Mouse (Mus musculus) stomach, postnatal 0 days (tissue): ENCODE measurements around the gene Upk2. TPM values are rescaled to one million over a fixed set of nuclear protein-coding genes. Genes with fewer than 3 reads are reported as not detected.
A peak's percentile ranks its signal among the peaks of the same experiment; 100 is the strongest.

Experiments
- ATAC-seq: fragments of 200-750 bp; cut with Nextera tagmentation; 2 replicates; pipeline ENCODE4 v1.8.0; 2017; ENCODE audit not compliant: low FRiP score, low TSS enrichment
- DNase-seq: peaks from one replicate; pipeline ENCODE4 v3.0.0-alpha.2; 2016; ENCODE audit warnings: low spot score
- H3K27ac ChIP-seq: fragments of 300-500 bp; sonication (generic); replicated peaks from 2 replicates; pipeline ENCODE4 v1.5.1; 2014; ENCODE audit warnings: mild to moderate bottlenecking, control low read depth
- H3K27me3 ChIP-seq: fragments of 300-500 bp; sonication (generic); 2 replicates; pipeline ENCODE4 v1.6.1; 2014; ENCODE audit warnings: low read length; ENCODE audit not compliant: control insufficient read depth, insufficient read depth
- H3K36me3 ChIP-seq: fragments of 300-500 bp; sonication (generic); 2 replicates; pipeline ENCODE4 v1.6.1; 2014; ENCODE audit warnings: low read length, mixed read lengths; ENCODE audit not compliant: control insufficient read depth, insufficient read depth
- H3K4me1 ChIP-seq: fragments of 300-500 bp; sonication (generic); replicated peaks from 2 replicates; pipeline ENCODE4 v1.6.1; 2014; ENCODE audit warnings: antibody characterized with exemption; ENCODE audit not compliant: control insufficient read depth, insufficient read depth
- H3K4me2 ChIP-seq: fragments of 300-500 bp; sonication (generic); replicated peaks from 2 replicates; pipeline ENCODE4 v1.6.1; 2014; ENCODE audit warnings: low read depth, mild to moderate bottlenecking, control low read depth, moderate library complexity
- H3K4me3 ChIP-seq: fragments of 300-500 bp; sonication (generic); 2 replicates; pipeline ENCODE4 v1.5.1; 2014; ENCODE audit warnings: low read depth, low read length, control low read depth
- H3K9ac ChIP-seq: fragments of 300-500 bp; sonication (generic); 2 replicates; pipeline ENCODE4 v1.6.1; 2014; ENCODE audit warnings: mild to moderate bottlenecking, low read length, control low read depth, mixed read lengths
- H3K9me3 ChIP-seq: fragments of 300-500 bp; sonication (generic); 2 replicates; pipeline ENCODE4 v1.6.1; 2016; ENCODE audit warnings: low read length; ENCODE audit not compliant: control insufficient read depth
- CTCF ChIP-seq: IDR thresholded peaks from 2 replicates; pipeline ENCODE4 v1.5.1; 2016; ENCODE audit warnings: antibody characterized with exemption, low read depth, mild to moderate bottlenecking, moderate library complexity
- EP300 ChIP-seq: optimal IDR thresholded peaks from 2 replicates; pipeline ENCODE3; 2016; ENCODE audit warnings: antibody characterized with exemption
- WGBS: fragments of 180-500 bp; shearing (Covaris S2); extraction: QIAGEN DNeasy Blood & Tissue Kit; methylation state at CpG from one replicate; pipeline ENCODE4 v1.1.7; 2014; 5-methylcytosine and 5-hydroxymethylcytosine counted together
- polyA plus RNA-seq: library from polyadenylated mRNA; unstranded; fragments of >200 nt; fragmentation: Nextera tagmentation; extraction: Ambion mirVana; gene quantifications from 2 replicates; pipeline ENCODE4 v1.2.1, GENCODE M21; 2015

Gene Upk2
- polyA plus RNA-seq, 1 experiment from 2014 or later: 5.4 TPM

GRCm38 (mm10) chr9:44478959-44479605 lies 24.3 kb upstream of the Upk2 start:
- peak overlapping the region; percentile 68 for H3K9ac ChIP-seq
- H3K36me3 ChIP-seq: no peaks in the 10 kb centered on the region
- TF ChIP-seq CTCF: peak; percentile 43
- no peak for TF ChIP-seq EP300
- no peaks in the 10 kb centered on the region for H3K27me3 ChIP-seq
- H3K27ac ChIP-seq: peak overlapping the region; percentile 98
- H3K4me3 ChIP-seq: peak overlapping the region; percentile 75
- WGBS: under 1% methylated on average over 28 of the region's 29 CpGs
- H3K4me2 ChIP-seq: peak overlapping the region; percentile 95
- ATAC-seq (peak; percentile 49), DNase-seq (peak; percentile 88)
- no peaks in the 10 kb centered on the region for H3K9me3 ChIP-seq
- no peaks in the 10 kb centered on the region for H3K4me1 ChIP-seq

- WGBS: 0% methylated on average over 23 of the region's 27 CpGs
- DNase-seq (peak; percentile 91), ATAC-seq (peak; percentile 62)
- no peak for TF ChIP-seq CTCF
- TF ChIP-seq EP300: no peak
- no peaks in the 10 kb centered on the region for H3K27me3 ChIP-seq
- peak overlapping the region; percentile 98 for H3K27ac ChIP-seq
- H3K9ac ChIP-seq: peak overlapping the region; percentile 68
- H3K4me1 ChIP-seq: no peaks in the 10 kb centered on the region
- H3K4me2 ChIP-seq: peak overlapping the region; percentile 95
- H3K4me3 ChIP-seq: peak overlapping the region; percentile 75
- no peaks in the 10 kb centered on the region for H3K9me3 ChIP-seq
- H3K36me3 ChIP-seq: no peaks in the 10 kb centered on the region
Observed at GRCm38 (mm10) chr9:44478229-44478921, 23.6 kb upstream of the Upk2 start.

DNA sequence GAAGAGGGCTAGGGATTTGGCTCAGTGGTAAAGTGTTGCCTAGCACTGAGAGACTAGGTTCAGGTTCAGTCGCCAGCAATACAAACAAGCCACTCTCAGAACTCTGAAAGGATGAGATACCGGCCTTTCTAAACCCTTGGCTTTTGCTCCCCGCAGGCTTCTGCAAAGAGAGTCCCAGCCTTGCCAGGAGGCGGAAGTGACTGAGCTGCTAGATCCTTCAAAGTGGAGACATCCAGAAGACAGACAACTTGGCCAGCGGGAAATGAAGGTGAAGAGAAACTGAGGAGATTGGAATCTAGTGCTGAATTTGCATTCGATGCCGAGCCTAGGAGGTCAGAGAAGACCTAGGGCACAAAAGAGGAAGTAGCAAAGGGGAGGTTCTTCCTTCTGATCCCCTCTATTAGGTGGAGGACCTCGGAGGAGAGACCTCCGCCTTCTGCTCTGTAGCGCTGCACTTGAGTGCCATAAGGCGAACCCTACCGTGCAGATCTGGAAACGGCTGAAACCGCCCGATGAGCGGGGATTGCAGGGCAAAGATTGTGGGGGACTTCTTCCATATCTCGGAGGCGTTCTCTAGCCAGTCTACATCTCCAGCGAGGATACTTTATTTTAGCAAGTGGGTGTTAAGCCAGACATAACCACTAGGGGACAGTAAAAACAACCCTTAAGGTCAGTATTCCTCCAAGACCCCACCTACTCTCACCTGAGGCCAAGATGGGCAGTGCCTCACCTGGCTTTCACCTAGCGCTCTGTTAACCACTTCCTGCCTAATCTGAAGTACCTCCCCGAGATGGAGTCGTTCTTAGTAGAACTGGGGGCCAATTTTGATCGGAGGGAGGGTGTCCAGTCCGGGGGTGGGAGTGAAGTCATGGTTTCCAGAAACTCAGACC lies 22.8 kb upstream of the Upk2 start:
- H3K36me3 ChIP-seq: no peaks in the 10 kb centered on the region
- 6% methylated on average over 24 of the region's 24 CpGs for WGBS
- H3K9me3 ChIP-seq: no peaks in the 10 kb centered on the region
- peak overlapping the region; percentile 95 for H3K4me2 ChIP-seq
- H3K4me3 ChIP-seq: peak overlapping the region; percentile 75
- no peaks in the 10 kb centered on the region for H3K4me1 ChIP-seq
- H3K9ac ChIP-seq: peak overlapping the region; percentile 68
- H3K27me3 ChIP-seq: no peaks in the 10 kb centered on the region
- H3K27ac ChIP-seq: peak overlapping the region; percentile 98
- DNase-seq (peak; percentile 83), ATAC-seq (peak; percentile 62)
- TF ChIP-seq EP300: no peak
- TF ChIP-seq CTCF: peak; percentile 92

DNA sequence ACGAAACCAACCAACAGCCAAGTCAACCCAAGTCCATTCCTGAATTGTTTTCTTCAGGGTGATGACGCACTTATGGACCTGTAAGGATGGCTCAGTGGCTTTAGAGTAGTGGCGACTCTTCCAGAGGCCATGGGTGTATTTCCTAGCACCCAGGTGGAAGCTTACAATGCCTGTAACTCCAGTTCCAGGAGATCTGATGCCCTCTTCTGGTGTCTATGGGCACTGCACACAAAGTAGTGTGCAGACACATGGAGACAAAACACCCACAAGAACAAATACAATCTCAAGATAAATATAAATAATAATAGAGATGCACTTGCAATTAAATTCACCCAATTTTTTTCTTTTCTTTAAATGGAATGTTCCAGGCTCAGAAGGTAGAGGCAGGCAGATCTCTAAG lies 21.2 kb upstream of the Upk2 start:
- Histone ChIP-seq H3K4me1 (no peaks in the 10 kb centered on the region), H3K4me3 (no peak overlapping the region), H3K9me3 (no peaks in the 10 kb centered on the region), H3K27ac (no peak overlapping the region), H3K36me3 (no peaks in the 10 kb centered on the region), H3K4me2 (no peak overlapping the region), H3K9ac (no peak overlapping the region), H3K27me3 (no peaks in the 10 kb centered on the region)
- peak; percentile 55 for TF ChIP-seq CTCF
- TF ChIP-seq EP300: no peak
- no peak for DNase-seq
- 95% methylated on average over 3 of the region's 3 CpGs for WGBS
- ATAC-seq: no peak

- 27% methylated on average over 1 of the region's 1 CpGs for WGBS
- DNase-seq: no peak
- H3K4me2 ChIP-seq: no peak overlapping the region
- H3K36me3 ChIP-seq: no peaks in the 10 kb centered on the region
- H3K27ac ChIP-seq: no peak overlapping the region
- ATAC-seq: no peak
- H3K9me3 ChIP-seq: no peaks in the 10 kb centered on the region
- no peak overlapping the region for H3K9ac ChIP-seq
- no peaks in the 10 kb centered on the region for H3K4me1 ChIP-seq
- no peak overlapping the region for H3K4me3 ChIP-seq
- no peaks in the 10 kb centered on the region for H3K27me3 ChIP-seq
- no peak for TF ChIP-seq CTCF
- no peak for TF ChIP-seq EP300
Observed at GRCm38 (mm10) chr9:44474327-44474726, 19.6 kb upstream of the Upk2 start.

GRCm38 (mm10) chr9:44473184-44473583 lies 18.4 kb upstream of the Upk2 start:
- Histone ChIP-seq H3K9ac (no peak overlapping the region), H3K36me3 (no peaks in the 10 kb centered on the region), H3K27ac (no peak overlapping the region), H3K4me3 (no peak overlapping the region), H3K4me2 (no peak overlapping the region), H3K9me3 (no peaks in the 10 kb centered on the region), H3K27me3 (no peaks in the 10 kb centered on the region), H3K4me1 (no peaks in the 10 kb centered on the region)
- DNase-seq (no peak), ATAC-seq (no peak)
- peak; percentile 57 for TF ChIP-seq CTCF
- TF ChIP-seq EP300: no peak
- 52% methylated on average over 3 of the region's 3 CpGs for WGBS
